Comparison of ENCODE assay signal across 14 mouse cellular contexts in genomic region chr7:111806083-111806482, GRCm38 (mm10).
"Had no signal": no experiment of that assay in that cellular context is flagged by ENCODE, and none has a peak within 500 bp of the region (broad histone marks: within the 10 kb centered on the region; RNA-seq: fewer than 3 reads in every experiment).

No protein-coding gene starts in this region.

- H3K4me3 ChIP-seq: kidney, embryonic 15.5 days; left cerebral cortex, adult 2 months; liver, embryonic 15.5 days; megakaryocyte, embryonic 14.5 days; midbrain, embryonic 10.5 days had no signal

- H3K4me1 ChIP-seq: kidney, embryonic 15.5 days; liver, embryonic 15.5 days; megakaryocyte, embryonic 14.5 days had no signal

- H3K9me3 ChIP-seq: kidney, embryonic 15.5 days; liver, embryonic 15.5 days; megakaryocyte, embryonic 14.5 days; midbrain, embryonic 10.5 days had no signal

- H3K36me3 ChIP-seq: kidney, embryonic 15.5 days; liver, embryonic 15.5 days; midbrain, embryonic 10.5 days had no signal

- H3K27ac ChIP-seq: kidney, embryonic 15.5 days; left cerebral cortex, adult 2 months; liver, embryonic 15.5 days; midbrain, embryonic 10.5 days had no signal

- DNase-seq: kidney, adult 11 months; kidney, adult 8-10 months; kidney, postnatal 10 days; kidney, postnatal 36 days; layer of hippocampus, postnatal 36 days; lung, adult 2 months; lung, postnatal 36 days; midbrain, embryonic 14.5 days; thymus, postnatal 25 days had no signal

- H3K4me2 ChIP-seq: kidney, embryonic 15.5 days; liver, embryonic 15.5 days had no signal

- H3K27me3 ChIP-seq: kidney, embryonic 15.5 days; liver, embryonic 15.5 days; megakaryocyte, embryonic 14.5 days had no signal

- H3K9ac ChIP-seq: kidney, embryonic 15.5 days; liver, embryonic 15.5 days had no signal
